Mouse (Mus musculus): Measurements from ENCODE around the gene 4931440F15Rik.

- no peak for TF ChIP-seq CTCF (IDR thresholded peaks at IDR 0.05; ENCODE audit: insufficient read depth, low read length)
- no peak for TF ChIP-seq POLR2A (IDR thresholded peaks at IDR 0.05; ENCODE audit: borderline replicate concordance, extremely low read depth, low read depth, low read length)
These were observed 46.5 kb downstream of the 4931440F15Rik start for GRCm38 (mm10) chr11:29778936-29779335.
